Comparison of ENCODE assay signal across 9 mouse cellular contexts in genomic region chr2:80639398-80639797, GRCm38 (mm10). TPM values are rescaled to one million over a fixed set of nuclear protein-coding genes. Genes with fewer than 3 reads are reported as not detected.
DNase-seq lines count a peak whose midpoint lies in the region; ATAC-seq lines count a peak whose summit lies in the region.
"Had no signal": no experiment of that assay in that cellular context is flagged by ENCODE, and none has a peak within 500 bp of the region (broad histone marks: within the 10 kb centered on the region; RNA-seq: fewer than 3 reads in every experiment).

No protein-coding gene starts in this region.

- H3K27me3 ChIP-seq in lung, embryonic 15.5 days, result no peaks in the 10 kb centered on the region
- no peaks in the 10 kb centered on the region for H3K27me3 ChIP-seq in embryonic facial prominence, embryonic 10.5 days (replicated peaks; ENCODE audit: low read depth, poor library complexity, severe bottlenecking)
- H3K27me3 ChIP-seq in intestine, embryonic 14.5 days (replicated peaks; ENCODE audit: control insufficient read depth, insufficient read depth, low read length), result no peaks in the 10 kb centered on the region
- no peaks in the 10 kb centered on the region for H3K27me3 ChIP-seq in neural tube, embryonic 12.5 days (replicated peaks)

- peaks cover 17% of the 10 kb centered on the region for H3K36me3 ChIP-seq in lung, embryonic 15.5 days
- H3K36me3 ChIP-seq in embryonic facial prominence, embryonic 10.5 days (replicated peaks), result peaks cover 28% of the 10 kb centered on the region
- peaks cover 20% of the 10 kb centered on the region for H3K36me3 ChIP-seq in intestine, embryonic 14.5 days (ENCODE audit: control insufficient read depth, insufficient read depth, low read length)
- H3K36me3 ChIP-seq in neural tube, embryonic 12.5 days, result peaks cover 16% of the 10 kb centered on the region

- H3K4me2 ChIP-seq in lung, embryonic 15.5 days, result peak overlapping the region; percentile 57
- peak overlapping the region; percentile 67 for H3K4me2 ChIP-seq in intestine, embryonic 14.5 days (ENCODE audit: low read length)
- peak overlapping the region; percentile 65 for H3K4me2 ChIP-seq in neural tube, embryonic 12.5 days (replicated peaks)

- no peak overlapping the region for H3K27ac ChIP-seq in lung, embryonic 15.5 days
- peak overlapping the region; percentile 89; the same call in 1 of the 2 replicates for H3K27ac ChIP-seq in embryonic facial prominence, embryonic 10.5 days (replicated peaks)
- no peak overlapping the region for H3K27ac ChIP-seq in intestine, embryonic 14.5 days (ENCODE audit: low read depth)
- no peak overlapping the region for H3K27ac ChIP-seq in neural tube, embryonic 12.5 days

- no peak for DNase-seq in lung, postnatal 4 days
- no peak for DNase-seq in embryonic facial prominence, embryonic 10.5 days (ENCODE audit: low spot score)
- no peak for DNase-seq in intestine, embryonic 14.5 days (ENCODE audit: low spot score)
- DNase-seq in gastrocnemius, postnatal 4 days (ENCODE audit: low spot score in 2 of 2), result no peak
- no peak for DNase-seq in layer of hippocampus, adult 9-11 months
- no peak for DNase-seq in adrenal gland, postnatal 36 days
- DNase-seq: cerebellum, adult 2 months had no signal

- WGBS in lung, embryonic 15.5 days, result 11% methylated on average over 8 of the region's 8 CpGs
- 18% methylated on average over 8 of the region's 8 CpGs for WGBS in embryonic facial prominence, embryonic 10.5 days
- WGBS in intestine, embryonic 14.5 days, result 15% methylated on average over 8 of the region's 8 CpGs
- WGBS in neural tube, embryonic 12.5 days, result 15% methylated on average over 8 of the region's 8 CpGs

- no peaks in the 10 kb centered on the region for H3K9me3 ChIP-seq in lung, embryonic 15.5 days
- no peaks in the 10 kb centered on the region for H3K9me3 ChIP-seq in embryonic facial prominence, embryonic 10.5 days
- no peaks in the 10 kb centered on the region for H3K9me3 ChIP-seq in intestine, embryonic 14.5 days (ENCODE audit: control insufficient read depth, low read length)
- H3K9me3 ChIP-seq in neural tube, embryonic 12.5 days, result no peaks in the 10 kb centered on the region

- ATAC-seq in lung, embryonic 15.5 days (ENCODE audit: borderline replicate concordance, extremely low read depth, low FRiP score, low TSS enrichment), result no peak
- no peak for ATAC-seq in intestine, embryonic 14.5 days (replicated peaks; ENCODE audit: low FRiP score, low TSS enrichment, low read depth)
- ATAC-seq in neural tube, embryonic 12.5 days (ENCODE audit: low FRiP score, low read depth), result no peak

- peak overlapping the region; percentile 67 for H3K4me3 ChIP-seq in lung, embryonic 15.5 days
- peak overlapping the region; percentile 95 for H3K4me3 ChIP-seq in embryonic facial prominence, embryonic 10.5 days
- H3K4me3 ChIP-seq in intestine, embryonic 14.5 days (ENCODE audit: low read depth, low read length), result peak overlapping the region; percentile 80
- peak overlapping the region; percentile 87 for H3K4me3 ChIP-seq in neural tube, embryonic 12.5 days

- H3K9ac ChIP-seq in lung, embryonic 15.5 days, result peak overlapping the region; percentile 70
- peak overlapping the region; percentile 69 for H3K9ac ChIP-seq in intestine, embryonic 14.5 days (ENCODE audit: low read length)
- H3K9ac ChIP-seq in neural tube, embryonic 12.5 days, result peak overlapping the region; percentile 68; the same call in 1 of the 2 replicates

- H3K4me1 ChIP-seq in lung, embryonic 15.5 days, result peaks cover 6% of the 10 kb centered on the region; the same call in 1 of the 2 replicates
- peaks cover 9% of the 10 kb centered on the region for H3K4me1 ChIP-seq in embryonic facial prominence, embryonic 10.5 days
- peaks cover 5% of the 10 kb centered on the region; the same call in 1 of the 2 replicates for H3K4me1 ChIP-seq in intestine, embryonic 14.5 days (replicated peaks; ENCODE audit: control insufficient read depth, insufficient read depth, low read length)
- H3K4me1 ChIP-seq in neural tube, embryonic 12.5 days, result peaks cover 8% of the 10 kb centered on the region

RNA-seq across cellular contexts. Expression of gene Nup35, which starts 22.4 kb away (rescaled TPM):
- polyA plus RNA-seq in lung, embryonic 15.5 days (2015; fragmentation: Nextera tagmentation; extraction: Ambion mirVana), result 54.8 and 57.2 TPM in 2 replicates
- 64.1 and 68.1 TPM in 2 replicates for polyA plus RNA-seq in embryonic facial prominence, embryonic 10.5 days (2016; fragmentation: Nextera tagmentation; extraction: Ambion mirVana)
- polyA plus RNA-seq in intestine, embryonic 14.5 days (2014; fragmentation: Nextera tagmentation; extraction: Ambion mirVana), result 40.9 and 47.2 TPM in 2 replicates
- polyA plus RNA-seq in neural tube, embryonic 12.5 days (2016; fragmentation: Nextera tagmentation; extraction: Ambion mirVana), result 55.4 and 58.0 TPM in 2 replicates
- 10 to 100 TPM; 14.0 to 14.7 TPM for total RNA-seq in gastrocnemius, postnatal 4 days (2021)
- 10 to 100 TPM; 24.3 to 27.1 TPM for total RNA-seq in adrenal gland, postnatal 36 days (2021)

RNA-seq across cellular contexts. Expression of gene Dusp19, which starts 22.6 kb away (rescaled TPM):
- polyA plus RNA-seq in lung, embryonic 15.5 days (2015; fragmentation: Nextera tagmentation; extraction: Ambion mirVana), result 14.7 and 15.5 TPM in 2 replicates
- 16.0 and 16.8 TPM in 2 replicates for polyA plus RNA-seq in embryonic facial prominence, embryonic 10.5 days (2016; fragmentation: Nextera tagmentation; extraction: Ambion mirVana)
- polyA plus RNA-seq in intestine, embryonic 14.5 days (2014; fragmentation: Nextera tagmentation; extraction: Ambion mirVana), result 16.4 and 19.5 TPM in 2 replicates
- polyA plus RNA-seq in neural tube, embryonic 12.5 days (2016; fragmentation: Nextera tagmentation; extraction: Ambion mirVana), result 16.8 and 17.3 TPM in 2 replicates
- total RNA-seq in gastrocnemius, postnatal 4 days (2021), result 1 to 10 TPM; 9.0 to 9.3 TPM
- 10 to 100 TPM; 13.3 to 19.8 TPM for total RNA-seq in adrenal gland, postnatal 36 days (2021)

RNA-seq across cellular contexts. Expression of gene Nckap1, which starts 58.2 kb away (rescaled TPM):
- 76.0 and 76.2 TPM in 2 replicates for polyA plus RNA-seq in lung, embryonic 15.5 days (2015; fragmentation: Nextera tagmentation; extraction: Ambion mirVana)
- polyA plus RNA-seq in embryonic facial prominence, embryonic 10.5 days (2016; fragmentation: Nextera tagmentation; extraction: Ambion mirVana), result 66.6 and 69.5 TPM in 2 replicates
- polyA plus RNA-seq in intestine, embryonic 14.5 days (2014; fragmentation: Nextera tagmentation; extraction: Ambion mirVana), result 59.2 and 64.1 TPM in 2 replicates
- 103 and 119 TPM in 2 replicates for polyA plus RNA-seq in neural tube, embryonic 12.5 days (2016; fragmentation: Nextera tagmentation; extraction: Ambion mirVana)
- total RNA-seq in gastrocnemius, postnatal 4 days (2021), result 10 to 100 TPM; 80.1 to 81.0 TPM
- 100 to 1,000 TPM; 144 to 180 TPM for total RNA-seq in adrenal gland, postnatal 36 days (2021)
